Mouse (Mus musculus) embryonic facial prominence, embryonic 13.5 days (tissue): ENCODE results near the gene Ascl5. TPM values are rescaled to one million over a fixed set of nuclear protein-coding genes. Genes with fewer than 3 reads are reported as not detected.

Experiments used
- ATAC-seq: fragments of 200-750 bp; cut with Nextera tagmentation; 2 replicates; pipeline ENCODE4 v1.8.0; 2017; ENCODE audit warnings: low read depth; ENCODE audit not compliant: insufficient number of reproducible peaks, insufficient read depth, low FRiP score, low TSS enrichment
- H3K27ac ChIP-seq: fragments of 300-500 bp; sonication (generic); 2 replicates; pipeline ENCODE4 v1.5.1; 2015; ENCODE audit warnings: moderate library complexity, mild to moderate bottlenecking, inconsistent platforms
- H3K27me3 ChIP-seq: fragments of 300-500 bp; sonication (generic); 2 replicates; pipeline ENCODE4 v1.6.1; 2015; ENCODE audit warnings: mild to moderate bottlenecking, inconsistent platforms
- H3K36me3 ChIP-seq: fragments of 300-500 bp; sonication (generic); 2 replicates; pipeline ENCODE4 v1.6.1; 2015; ENCODE audit warnings: mild to moderate bottlenecking, inconsistent platforms
- H3K4me1 ChIP-seq: fragments of 300-500 bp; sonication (generic); 2 replicates; pipeline ENCODE4 v1.6.1; 2015; ENCODE audit warnings: inconsistent platforms
- H3K4me2 ChIP-seq: fragments of 300-500 bp; sonication (generic); 2 replicates; pipeline ENCODE4 v1.6.1; 2015; ENCODE audit warnings: moderate library complexity, mild to moderate bottlenecking, inconsistent platforms
- H3K4me3 ChIP-seq: fragments of 300-500 bp; sonication (generic); 2 replicates; pipeline ENCODE4 v1.5.1; 2015; ENCODE audit warnings: mild to moderate bottlenecking, inconsistent platforms
- H3K9ac ChIP-seq: fragments of 300-500 bp; sonication (generic); 2 replicates; pipeline ENCODE4 v1.6.1; 2015; ENCODE audit warnings: mild to moderate bottlenecking, inconsistent platforms
- H3K9me3 ChIP-seq: fragments of 300-500 bp; sonication (generic); 2 replicates; pipeline ENCODE4 v1.6.1; 2016; ENCODE audit warnings: inconsistent platforms
- WGBS: fragments of 180-500 bp; shearing (Covaris S2); methylation state at CpG from one replicate; pipeline ENCODE4 v1.1.7; 2015; ENCODE audit warnings: mixed read lengths; 5-methylcytosine and 5-hydroxymethylcytosine counted together
- polyA plus RNA-seq: library from polyadenylated mRNA; unstranded; fragments of >200 nt; fragmentation: Nextera tagmentation; extraction: Ambion mirVana; gene quantifications from 2 replicates; pipeline ENCODE4 v1.2.1, GENCODE M21; 2015

Ascl5 gene
- 0.67 and 2.1 TPM in 2 replicates for polyA plus RNA-seq

DNA sequence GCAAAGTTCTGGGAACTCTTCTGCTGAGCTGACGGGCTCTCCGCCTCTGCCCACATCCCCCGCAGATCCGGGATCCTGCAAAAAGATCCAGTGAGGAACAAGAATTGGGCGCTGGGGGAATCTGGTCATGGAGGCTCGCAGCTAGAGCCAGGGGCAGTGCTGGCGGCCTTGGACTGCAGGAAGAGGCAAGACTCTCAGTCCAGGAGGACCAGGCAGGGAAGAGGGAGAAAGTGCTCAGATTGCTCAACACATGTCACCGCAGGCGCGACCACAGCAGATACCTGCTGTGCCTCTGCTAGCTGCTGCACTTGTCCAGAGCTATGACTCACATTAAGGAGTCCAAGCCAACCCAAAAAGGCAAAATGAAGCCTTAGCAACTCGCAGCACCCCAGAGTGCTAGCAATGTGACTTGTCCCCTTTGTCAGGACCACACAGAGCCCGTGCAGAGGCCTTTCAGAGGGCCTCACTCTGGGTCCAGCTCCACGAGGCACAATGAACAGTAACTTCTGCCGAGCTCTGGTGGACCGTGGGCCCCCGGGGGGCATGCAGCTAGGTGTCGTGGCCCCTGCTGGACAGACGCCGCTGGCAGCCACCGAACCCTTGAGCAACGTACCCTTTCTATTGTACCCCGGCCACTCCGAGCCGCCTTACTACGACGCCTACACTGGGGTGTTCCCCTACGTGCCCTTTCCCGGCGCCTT is at the start of gene Ascl5:
Gene Ascl5, plus strand, starts transcription at position 493 of the 701 bp plus-strand sequence.
- peak within 1 kb of the TSS; percentile 64 for H3K4me2 ChIP-seq
- H3K4me3 ChIP-seq = peak within 1 kb of the TSS; percentile 42
- WGBS = 19% methylated on average over 29 of the region's 29 CpGs
- H3K9ac ChIP-seq = peak within 1 kb of the TSS; percentile 58; the same call in 1 of the 2 replicates
- no peaks in the 10 kb centered on the region for H3K9me3 ChIP-seq
- H3K36me3 ChIP-seq = no peaks in the 10 kb centered on the region
- no peak within 1 kb of the TSS for H3K27ac ChIP-seq
- peaks cover 62% of the 10 kb centered on the region for H3K27me3 ChIP-seq
- no peak for ATAC-seq
- H3K4me1 ChIP-seq = peaks cover 15% of the 10 kb centered on the region

DNA sequence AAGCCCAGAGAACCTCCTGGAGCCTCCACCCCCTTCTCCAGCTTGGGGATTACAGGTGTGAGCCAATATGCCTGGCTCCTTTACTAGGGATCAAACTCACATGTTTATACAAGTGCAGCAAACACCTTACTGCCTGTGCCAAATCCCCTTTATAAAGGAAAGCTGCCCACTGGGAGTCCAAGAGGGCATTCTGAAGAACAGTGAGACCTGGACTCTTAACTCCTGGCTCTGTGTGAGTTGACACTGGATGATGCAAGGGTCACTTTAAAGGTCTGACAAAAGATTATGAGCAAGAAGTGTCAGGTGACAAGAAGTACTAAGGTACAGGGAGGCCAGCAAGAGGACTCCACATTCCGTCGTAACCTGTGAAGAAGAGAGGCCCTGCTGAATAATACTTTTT is 49.2 kb upstream of the Ascl5 start:
- no peaks in the 10 kb centered on the region for H3K4me1 ChIP-seq
- H3K9ac ChIP-seq = no peak overlapping the region
- H3K4me2 ChIP-seq = no peak overlapping the region
- H3K27ac ChIP-seq = no peak overlapping the region
- WGBS = 84% methylated on average over 2 of the region's 2 CpGs
- no peak for ATAC-seq
- H3K4me3 ChIP-seq = no peak overlapping the region
- no peaks in the 10 kb centered on the region for H3K9me3 ChIP-seq
- peaks cover 7% of the 10 kb centered on the region for H3K27me3 ChIP-seq
- no peaks in the 10 kb centered on the region for H3K36me3 ChIP-seq

DNA sequence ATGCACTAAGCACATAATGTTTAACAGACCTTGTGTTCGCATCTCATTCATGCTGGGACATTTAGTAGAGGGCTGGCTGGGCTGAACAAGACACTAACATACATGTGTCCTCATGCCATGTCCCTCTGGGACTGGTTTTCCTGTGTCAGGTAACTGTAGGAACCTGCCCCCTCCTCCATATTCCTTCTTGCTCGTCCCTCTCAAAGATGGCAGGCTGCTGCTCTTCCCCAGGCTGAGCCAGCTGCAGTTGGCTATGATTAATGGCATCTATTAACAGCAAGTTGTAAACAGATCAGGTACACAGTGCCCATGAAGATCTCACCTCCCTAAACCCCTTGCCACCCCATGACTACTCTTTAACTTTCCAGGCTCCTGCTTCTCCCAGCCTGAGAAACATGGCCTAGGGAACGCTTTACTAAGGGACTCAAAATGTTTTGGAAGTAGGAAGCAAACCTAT is 44.3 kb upstream of the Ascl5 start, which contains the start of gene Igfn1:
Gene Igfn1, minus strand, starts transcription at position 51 of the 457 bp plus-strand sequence.
- ATAC-seq = no peak
- 70% methylated on average over 3 of the region's 3 CpGs for WGBS
- Histone ChIP-seq H3K27me3 (peaks cover 34% of the 10 kb centered on the region), H3K9ac (no peak within 1 kb of the TSS), H3K27ac (no peak within 1 kb of the TSS), H3K4me3 (peak within 1 kb of the TSS; percentile 46), H3K9me3 (no peaks in the 10 kb centered on the region), H3K4me1 (peaks cover 6% of the 10 kb centered on the region), H3K36me3 (no peaks in the 10 kb centered on the region), H3K4me2 (peak within 1 kb of the TSS; percentile 79)

DNA sequence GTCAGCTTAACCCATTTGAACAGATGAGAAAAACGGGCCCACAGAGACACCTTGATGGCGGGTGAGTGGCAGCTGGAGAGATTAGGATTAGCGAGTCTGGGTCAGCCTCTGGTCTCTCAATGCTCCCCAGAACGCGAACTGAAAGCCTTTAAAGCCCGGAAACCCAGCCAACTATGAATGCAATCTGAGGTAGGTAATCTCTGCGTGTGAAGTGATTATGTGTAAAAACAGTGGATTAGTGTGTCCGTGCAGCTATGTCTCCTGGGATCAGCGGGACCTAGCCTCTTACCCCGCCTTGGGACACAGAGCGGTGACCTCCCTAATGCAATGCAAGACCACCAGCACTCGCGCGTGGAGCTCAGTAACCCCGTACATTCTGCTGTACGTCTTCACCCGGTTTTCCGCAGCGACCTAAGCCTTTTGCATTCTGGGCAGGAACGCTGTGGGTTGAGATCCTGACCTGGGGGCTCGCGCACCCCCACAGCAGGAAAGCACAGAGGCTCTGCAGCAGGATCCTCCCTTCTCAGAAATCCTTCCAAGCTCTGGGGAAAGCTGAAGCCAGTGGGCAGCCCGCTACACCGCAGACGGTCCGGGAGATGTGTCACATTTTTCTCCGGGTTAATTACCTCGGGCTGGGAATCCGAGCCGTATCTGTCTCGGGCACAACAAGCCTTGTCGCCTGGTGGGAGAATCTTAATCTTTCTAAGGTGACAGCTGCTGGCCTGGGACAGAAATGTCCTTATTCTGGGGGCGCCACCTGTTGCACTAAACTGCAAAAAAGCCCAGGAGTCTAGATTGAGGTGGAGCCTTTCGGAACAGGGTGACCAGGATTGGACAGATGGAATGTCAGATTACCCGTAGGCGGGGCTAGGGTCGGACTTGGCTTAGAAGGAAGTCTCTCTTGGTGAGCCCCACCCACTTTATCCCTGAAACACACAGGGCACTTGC is 43.1 kb upstream of the Ascl5 start, which contains the start of gene Tmem9:
Gene Tmem9, plus strand, starts transcription at position 940 of the 948 bp plus-strand sequence.
- peaks cover 6% of the 10 kb centered on the region for H3K4me1 ChIP-seq
- no peak within 1 kb of the TSS for H3K27ac ChIP-seq
- 3% methylated on average over 37 of the region's 37 CpGs for WGBS
- H3K9me3 ChIP-seq = no peaks in the 10 kb centered on the region
- H3K4me3 ChIP-seq = peak within 1 kb of the TSS; percentile 46
- no peaks in the 10 kb centered on the region for H3K36me3 ChIP-seq
- peaks cover 34% of the 10 kb centered on the region for H3K27me3 ChIP-seq
- peak within 1 kb of the TSS; percentile 68 for H3K9ac ChIP-seq
- peak within 1 kb of the TSS; percentile 79 for H3K4me2 ChIP-seq
- no peak for ATAC-seq

DNA sequence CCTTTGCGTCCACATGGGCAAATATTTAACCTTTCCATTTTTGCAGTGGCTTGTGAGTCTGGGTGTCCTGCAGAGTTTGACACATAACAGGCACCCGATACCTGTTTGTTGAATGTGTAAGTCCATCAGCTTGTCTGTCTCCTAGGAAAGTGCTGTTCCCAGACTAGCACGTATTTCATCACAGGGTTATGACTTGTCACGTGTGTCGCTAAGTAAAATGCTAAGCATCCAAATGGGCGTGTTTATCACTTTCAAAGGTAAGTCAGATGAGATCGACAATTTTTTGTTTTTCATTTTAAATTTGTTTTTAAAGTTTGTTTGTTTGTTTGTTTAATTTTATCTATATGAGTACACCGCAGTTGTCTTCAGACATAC is 42.5 kb upstream of the Ascl5 start:
- Histone ChIP-seq H3K4me1 (peaks cover 6% of the 10 kb centered on the region), H3K27me3 (peaks cover 34% of the 10 kb centered on the region), H3K9me3 (no peaks in the 10 kb centered on the region), H3K9ac (peak overlapping the region; percentile 68; the same call in 1 of the 2 replicates), H3K27ac (no peak overlapping the region), H3K4me2 (peak overlapping the region; percentile 79), H3K4me3 (peak overlapping the region; percentile 46), H3K36me3 (no peaks in the 10 kb centered on the region)
- 22% methylated on average over 8 of the region's 8 CpGs for WGBS
- no peak for ATAC-seq

DNA sequence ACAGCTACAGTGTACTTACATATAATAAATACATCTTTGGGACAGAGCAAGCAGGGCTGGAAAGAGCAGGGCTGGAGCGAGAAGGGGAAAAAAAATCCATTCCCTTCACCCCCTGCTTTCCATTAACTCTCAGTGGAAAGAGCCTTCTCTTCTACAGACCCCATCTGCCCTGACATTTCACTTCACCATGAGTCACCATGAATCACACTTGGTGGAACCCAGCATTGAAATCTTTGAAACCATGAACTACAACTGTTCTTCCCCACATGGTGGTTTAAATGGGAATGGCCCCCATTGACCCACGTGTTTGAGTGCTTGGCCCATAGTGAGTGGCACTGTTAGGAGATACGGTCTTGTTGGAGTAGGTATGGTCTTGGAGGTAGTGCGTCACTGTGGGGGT is 40.4 kb upstream of the Ascl5 start:
- Histone ChIP-seq H3K4me2 (no peak overlapping the region), H3K27me3 (peaks cover 34% of the 10 kb centered on the region), H3K9me3 (no peaks in the 10 kb centered on the region), H3K4me1 (peaks cover 6% of the 10 kb centered on the region), H3K36me3 (no peaks in the 10 kb centered on the region), H3K4me3 (no peak overlapping the region), H3K27ac (no peak overlapping the region), H3K9ac (no peak overlapping the region)
- ATAC-seq = no peak
- WGBS = 85% methylated on average over 4 of the region's 4 CpGs

DNA sequence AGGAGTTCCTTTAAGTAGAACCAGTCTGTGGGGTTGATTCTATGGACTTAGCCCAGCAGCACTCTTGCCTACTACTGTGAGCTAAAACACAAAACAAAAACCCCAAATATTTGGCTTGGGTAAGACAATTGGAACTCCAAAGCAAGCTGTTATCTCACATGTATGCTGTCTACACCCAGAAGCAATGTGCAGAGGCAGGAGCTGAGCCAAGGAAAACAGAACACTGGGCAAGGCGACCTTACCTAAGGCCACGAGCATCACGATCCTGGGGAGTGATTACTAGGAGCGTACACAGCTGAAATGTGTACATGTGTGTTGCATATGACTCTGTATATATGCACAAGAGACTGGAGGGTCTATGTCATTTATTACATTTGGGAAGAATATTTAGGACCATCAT is 37.1 kb upstream of the Ascl5 start:
- WGBS = 79% methylated on average over 4 of the region's 4 CpGs
- peaks cover 7% of the 10 kb centered on the region for H3K27me3 ChIP-seq
- peaks cover 7% of the 10 kb centered on the region for H3K4me1 ChIP-seq
- H3K27ac ChIP-seq = no peak overlapping the region
- ATAC-seq = no peak
- no peaks in the 10 kb centered on the region for H3K36me3 ChIP-seq
- H3K4me2 ChIP-seq = no peak overlapping the region
- no peak overlapping the region for H3K9ac ChIP-seq
- H3K4me3 ChIP-seq = no peak overlapping the region
- H3K9me3 ChIP-seq = no peaks in the 10 kb centered on the region

DNA sequence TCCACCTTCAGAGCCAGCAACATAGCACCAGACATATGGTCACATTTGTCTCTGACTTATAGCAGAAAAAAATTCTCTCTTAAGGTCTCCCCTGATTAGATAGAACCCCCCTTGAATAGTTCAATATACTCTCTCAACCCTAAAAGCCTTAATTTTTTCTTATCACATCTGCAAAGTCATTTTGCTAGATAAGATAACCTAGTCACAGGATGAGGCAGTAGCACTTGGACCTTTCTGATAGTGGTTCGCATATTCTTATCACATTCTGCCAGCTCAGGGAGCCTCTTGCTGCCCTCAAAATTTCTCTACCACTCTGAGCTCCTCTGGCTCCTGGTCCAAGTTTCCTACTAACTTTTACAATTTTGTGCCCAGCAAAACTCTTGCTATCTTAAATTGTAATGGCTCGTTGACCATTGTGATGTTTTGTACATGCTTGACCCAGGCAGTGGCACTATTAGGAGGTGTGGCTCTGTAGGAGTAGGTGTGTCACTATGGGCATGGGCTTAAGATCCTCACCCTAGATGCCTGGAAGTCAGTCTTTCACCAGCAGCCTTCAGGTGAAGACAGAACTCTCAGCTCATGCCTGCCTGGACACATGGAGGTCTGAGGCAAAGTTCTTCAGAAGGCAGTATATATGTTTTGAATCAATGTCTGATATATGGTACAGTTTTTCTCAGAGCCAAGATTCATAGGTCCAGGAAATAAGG is 35.7 kb upstream of the Ascl5 start:
- Histone ChIP-seq H3K27ac (no peak overlapping the region), H3K27me3 (no peaks in the 10 kb centered on the region), H3K4me1 (peaks cover 18% of the 10 kb centered on the region), H3K9me3 (no peaks in the 10 kb centered on the region), H3K36me3 (no peaks in the 10 kb centered on the region), H3K9ac (no peak overlapping the region), H3K4me3 (no peak overlapping the region), H3K4me2 (no peak overlapping the region)
- WGBS = 81% methylated on average over 2 of the region's 2 CpGs
- ATAC-seq = no peak

DNA sequence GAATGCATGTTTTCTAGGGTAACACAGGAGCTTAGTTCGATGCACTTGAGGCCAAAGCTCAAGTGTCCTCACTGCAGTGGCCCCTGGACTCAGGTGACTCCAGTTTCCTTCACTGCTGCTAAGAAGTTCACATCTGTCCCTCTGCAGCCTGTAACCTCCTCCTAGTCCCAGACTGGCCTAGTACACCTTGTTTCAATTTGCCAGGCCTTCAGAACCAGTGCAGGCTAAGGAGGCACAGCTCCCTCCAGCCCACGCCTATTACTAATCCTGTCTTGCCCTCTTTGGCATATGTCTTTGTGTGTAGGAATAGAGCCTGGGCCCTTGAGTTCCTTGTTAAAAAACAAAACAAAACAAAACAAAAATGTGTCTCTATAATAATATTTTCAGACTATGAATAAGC is 33.3 kb upstream of the Ascl5 start:
- Histone ChIP-seq H3K4me3 (peak overlapping the region; percentile 78; the same call in 1 of the 2 replicates), H3K27ac (peak overlapping the region; percentile 48), H3K9ac (no peak overlapping the region), H3K4me2 (peak overlapping the region; percentile 88), H3K36me3 (peaks cover 19% of the 10 kb centered on the region), H3K27me3 (no peaks in the 10 kb centered on the region), H3K9me3 (no peaks in the 10 kb centered on the region), H3K4me1 (peaks cover 18% of the 10 kb centered on the region)
- 35% methylated on average over 2 of the region's 2 CpGs for WGBS
- ATAC-seq = no peak

DNA sequence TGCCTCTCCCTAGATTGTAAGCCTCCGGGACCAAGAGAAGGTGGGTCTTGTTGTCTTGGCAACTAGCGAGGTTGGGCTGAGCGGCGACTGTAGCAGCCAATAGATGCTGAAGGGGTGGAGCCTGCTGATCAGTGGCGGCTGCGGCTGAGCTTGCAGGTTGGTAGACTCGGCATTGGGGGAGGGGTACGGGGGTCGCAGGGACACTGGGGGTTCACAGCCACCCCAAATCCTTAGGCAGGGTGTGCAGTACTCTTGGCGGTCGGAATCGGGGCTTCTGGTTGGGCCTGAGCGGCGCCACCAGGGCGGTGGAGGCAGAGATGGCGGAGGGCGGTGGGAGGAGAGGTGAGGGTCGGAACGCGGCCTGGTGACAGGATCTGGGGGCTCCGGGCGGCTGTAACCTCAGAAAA is 32.7 kb upstream of the Ascl5 start:
- Histone ChIP-seq H3K4me3 (peak overlapping the region; percentile 78), H3K36me3 (peaks cover 25% of the 10 kb centered on the region), H3K9ac (peak overlapping the region; percentile 89), H3K27ac (peak overlapping the region; percentile 89), H3K4me2 (peak overlapping the region; percentile 88), H3K27me3 (no peaks in the 10 kb centered on the region), H3K9me3 (no peaks in the 10 kb centered on the region), H3K4me1 (peaks cover 18% of the 10 kb centered on the region)
- WGBS = under 1% methylated on average over 22 of the region's 22 CpGs
- peak; percentile 97 for ATAC-seq
